15 mouse cellular contexts compared by ENCODE assay signal in the genomic region with DNA sequence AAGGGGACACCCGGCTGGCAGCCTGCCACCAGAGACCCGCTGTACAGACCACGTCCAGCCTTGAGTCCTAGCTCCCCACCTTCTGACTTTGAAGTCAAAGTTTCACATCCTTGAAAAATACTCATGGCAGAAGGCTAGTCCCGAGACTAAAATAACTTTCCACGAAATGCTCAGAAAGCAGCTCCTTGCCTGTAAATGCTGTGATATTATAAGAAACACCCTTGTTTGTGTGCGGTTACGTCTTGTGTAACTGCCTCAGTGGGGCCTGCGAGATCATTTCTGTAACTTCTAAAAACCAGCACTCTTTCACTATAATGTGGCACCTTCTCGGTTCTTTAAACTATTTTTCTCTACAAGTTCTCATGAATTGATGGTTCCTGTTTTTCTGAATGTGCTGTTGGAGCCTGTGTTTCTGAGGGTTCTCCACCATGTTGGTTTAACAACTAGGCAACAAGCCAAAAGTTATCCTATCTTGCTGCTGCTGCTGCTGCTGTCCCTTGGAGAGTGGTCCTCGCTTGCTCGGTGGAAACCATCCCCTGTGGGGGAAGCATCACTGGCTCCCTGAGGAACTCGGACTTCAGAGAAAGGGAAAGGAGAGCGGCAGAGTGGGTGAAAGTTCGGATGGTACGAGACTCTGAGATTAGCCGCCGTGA.
"Had no signal": no experiment of that assay in that cellular context is flagged by ENCODE, and none has a peak within 500 bp of the region (broad histone marks: within the 10 kb centered on the region; RNA-seq: fewer than 3 reads in every experiment).

No protein-coding gene starts in this region.

- DNase-seq: kidney, adult 8-10 months; kidney, postnatal 36 days; layer of hippocampus, adult 9-11 months; layer of hippocampus, postnatal 36 days; lung, adult 18-20 months; lung, postnatal 4 days; right cerebral cortex, adult 18-20 months; thymus, postnatal 4 days had no signal

- H3K4me2 ChIP-seq: limb, embryonic 12.5 days; midbrain, embryonic 12.5 days had no signal

- H3K4me1 ChIP-seq: midbrain, embryonic 12.5 days had no signal

- H3K27me3 ChIP-seq: limb, embryonic 12.5 days; midbrain, embryonic 12.5 days had no signal

- H3K36me3 ChIP-seq: limb, embryonic 12.5 days; midbrain, embryonic 12.5 days had no signal

- H3K27ac ChIP-seq: kidney, postnatal 0 days; limb, embryonic 12.5 days; liver, embryonic 14.5 days; midbrain, embryonic 12.5 days; stomach, postnatal 0 days had no signal

- H3K9me3 ChIP-seq: limb, embryonic 12.5 days; midbrain, embryonic 12.5 days had no signal

- H3K9ac ChIP-seq: limb, embryonic 12.5 days; liver, embryonic 14.5 days; midbrain, embryonic 12.5 days had no signal

- H3K4me3 ChIP-seq: limb, embryonic 12.5 days; midbrain, embryonic 12.5 days had no signal

- ATAC-seq: lung, postnatal 0 days; midbrain, embryonic 16.5 days had no signal
